Mouse (Mus musculus): ENCODE measurements around the gene Ece1.

- TF ChIP-seq POLR2AphosphoS2 (IDR thresholded peaks at IDR 0.05; ENCODE audit: insufficient read length, low read depth) (no peak), POLR2A (IDR thresholded peaks at IDR 0.05; ENCODE audit: insufficient read length, low read depth) (no peak), USF1 (IDR thresholded peaks at IDR 0.05; ENCODE audit: low read depth) (no peak), MYOD1 (IDR thresholded peaks at IDR 0.05; ENCODE audit: control insufficient read depth in 1 of 3, insufficient read length in 2 of 3, low read depth in 2 of 3) (no peak), MAX (IDR thresholded peaks at IDR 0.05; ENCODE audit: low read depth) (no peak), E2F4 (IDR thresholded peaks at IDR 0.05; ENCODE audit: insufficient read depth) (no peak), TCF3 (IDR thresholded peaks at IDR 0.05; ENCODE audit: insufficient read length, low read depth) (no peak), MYOG (IDR thresholded peaks at IDR 0.05; ENCODE audit: control insufficient read depth in 1 of 3, insufficient read depth in 1 of 3, insufficient read length in 2 of 3, low read depth in 2 of 3) (no peak)
Observed at GRCm38 (mm10) chr4:137941131-137941844, 79.3 kb downstream of the Ece1 start.

Measured in myocyte (in vitro differentiated cells).